Mouse (Mus musculus): ENCODE results near the gene Metrn.

- TF ChIP-seq CTCF (IDR thresholded peaks at IDR 0.05), result no peak
- no peak for TF ChIP-seq POLR2A (IDR thresholded peaks at IDR 0.05; ENCODE audit: insufficient read depth, low read depth, low read length)
- TF ChIP-seq EP300 (IDR thresholded peaks at IDR 0.05; ENCODE audit: insufficient read depth, low read depth, low read length), result no peak
Observed at GRCm38 (mm10) chr17:25833961-25834594, 37.1 kb upstream of the Metrn start.

All from heart, adult 2 months (tissue).